27 mouse cellular contexts compared by ENCODE assay signal in genomic region chr8:81370607-81371006, GRCm38 (mm10).
"Had no signal": no experiment of that assay in that cellular context is flagged by ENCODE, and none has a peak within 500 bp of the region (broad histone marks: within the 10 kb centered on the region; RNA-seq: fewer than 3 reads in every experiment).

No protein-coding gene starts in this region.

- H3K27me3 ChIP-seq: heart, embryonic 13.5 days; heart, embryonic 15.5 days; hindbrain, embryonic 13.5 days; hindbrain, embryonic 15.5 days; kidney, embryonic 15.5 days; limb, embryonic 12.5 days; liver, embryonic 13.5 days had no signal

- H3K9me3 ChIP-seq: heart, embryonic 13.5 days; heart, embryonic 15.5 days; hindbrain, embryonic 13.5 days; hindbrain, embryonic 15.5 days; kidney, embryonic 15.5 days; limb, embryonic 10.5 days; limb, embryonic 12.5 days; liver, embryonic 13.5 days had no signal

- H3K4me2 ChIP-seq: heart, embryonic 11.5 days; heart, embryonic 13.5 days; heart, embryonic 15.5 days; hindbrain, embryonic 13.5 days; hindbrain, embryonic 15.5 days; kidney, embryonic 15.5 days; limb, embryonic 12.5 days; liver, embryonic 11.5 days; liver, embryonic 13.5 days had no signal

- H3K4me3 ChIP-seq: heart, adult 2 months; heart, embryonic 13.5 days; heart, embryonic 15.5 days; hindbrain, embryonic 13.5 days; hindbrain, embryonic 15.5 days; kidney, embryonic 15.5 days; limb, embryonic 10.5 days; limb, embryonic 12.5 days; liver, embryonic 13.5 days had no signal

- ATAC-seq: hindbrain, postnatal 0 days; intestine, embryonic 16.5 days had no signal

- H3K9ac ChIP-seq: heart, embryonic 13.5 days; heart, embryonic 15.5 days; hindbrain, embryonic 13.5 days; hindbrain, embryonic 15.5 days; kidney, embryonic 15.5 days; limb, embryonic 12.5 days; liver, embryonic 13.5 days had no signal

- DNase-seq: gastrocnemius, postnatal 14 days; gastrocnemius, postnatal 36 days; heart, adult 11 months; heart, adult 2 months; heart, postnatal 14 days; heart, postnatal 36 days; kidney, adult 11 months; kidney, adult 2 months; kidney, adult 9 months; kidney, postnatal 14 days; kidney, postnatal 36 days; layer of hippocampus, adult 9-11 months; layer of hippocampus, postnatal 36 days; liver; liver, embryonic 13.5 days had no signal

- H3K36me3 ChIP-seq: heart, embryonic 13.5 days; heart, embryonic 15.5 days; hindbrain, embryonic 13.5 days; hindbrain, embryonic 15.5 days; kidney, embryonic 15.5 days; limb, embryonic 10.5 days; limb, embryonic 12.5 days; liver, embryonic 13.5 days had no signal

- H3K4me1 ChIP-seq: heart, embryonic 13.5 days; heart, embryonic 15.5 days; hindbrain, embryonic 13.5 days; hindbrain, embryonic 15.5 days; kidney, embryonic 15.5 days; limb, embryonic 10.5 days; limb, embryonic 12.5 days; liver, embryonic 13.5 days had no signal

- H3K27ac ChIP-seq: heart, adult 2 months; heart, embryonic 13.5 days; heart, embryonic 15.5 days; hindbrain, embryonic 13.5 days; hindbrain, embryonic 15.5 days; hindbrain, postnatal 0 days; kidney, embryonic 15.5 days; kidney, postnatal 0 days; limb, embryonic 10.5 days; limb, embryonic 12.5 days; liver, embryonic 13.5 days had no signal
